Mouse (Mus musculus) v-Abl transformed pro-B cells (cell line): ENCODE results near the gene Notch2.

Experiments used
- in situ Hi-C, 2 experiments: fragments of 400-800 bp; cut with MboI; formaldehyde crosslinking; loops; one replicate each; pipeline ENCODE4 v1.15.1; 2025; ENCODE audit not compliant: unreplicated experiment in 2 of 2

Gene Notch2

DNA sequence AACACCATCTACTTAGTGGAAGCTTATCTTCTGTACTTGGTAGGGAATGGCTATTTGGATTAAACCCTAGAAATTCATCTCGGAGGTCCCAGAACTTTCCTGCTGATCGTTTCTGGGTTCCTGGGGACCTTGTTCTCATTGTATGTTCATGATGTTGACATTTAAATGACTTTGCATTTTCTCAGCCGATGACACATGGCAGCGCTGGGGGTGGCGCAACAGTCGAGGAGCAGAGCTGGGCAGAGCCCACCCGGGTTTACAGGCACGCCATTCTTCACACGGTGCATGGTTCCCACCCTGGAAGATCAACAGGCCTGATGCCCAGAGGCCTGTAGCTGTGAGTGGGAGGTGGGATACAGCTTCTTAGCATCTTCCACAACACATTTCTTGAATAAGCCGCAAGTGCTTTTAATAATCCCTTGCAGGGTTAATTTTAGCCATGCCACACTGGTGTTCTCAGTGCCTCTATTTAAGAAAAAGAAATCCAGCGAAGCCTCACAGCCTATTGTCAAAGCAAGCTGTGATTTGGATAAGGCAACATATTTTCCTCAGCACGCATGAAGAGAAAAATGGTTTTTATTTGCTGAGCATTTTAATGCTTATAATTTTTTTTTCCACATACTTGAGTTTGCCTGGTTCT, 54.6 kb downstream of the Notch2 start:
- in situ Hi-C loops: no loop called here

DNA sequence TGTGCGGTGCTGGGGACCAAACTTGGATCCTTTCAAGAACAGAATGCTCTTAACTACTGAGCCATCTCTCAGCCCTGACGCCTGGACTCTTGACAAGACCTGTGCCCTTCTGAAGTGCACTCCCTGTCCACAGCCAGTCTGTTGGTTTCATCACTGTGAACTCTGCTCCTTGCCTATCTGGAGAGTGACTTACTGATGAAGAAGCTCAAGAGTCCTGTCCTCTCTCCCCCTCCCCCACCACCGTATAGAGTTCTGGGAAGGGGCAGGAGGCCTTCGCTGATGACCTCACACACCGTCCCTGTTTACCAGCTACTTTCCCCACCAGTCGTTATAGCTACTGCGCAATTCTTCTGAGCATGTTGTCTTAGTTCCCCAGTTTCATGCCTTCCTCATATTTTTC, 55.8 kb downstream of the Notch2 start:
- in situ Hi-C loops: no loop called here

DNA sequence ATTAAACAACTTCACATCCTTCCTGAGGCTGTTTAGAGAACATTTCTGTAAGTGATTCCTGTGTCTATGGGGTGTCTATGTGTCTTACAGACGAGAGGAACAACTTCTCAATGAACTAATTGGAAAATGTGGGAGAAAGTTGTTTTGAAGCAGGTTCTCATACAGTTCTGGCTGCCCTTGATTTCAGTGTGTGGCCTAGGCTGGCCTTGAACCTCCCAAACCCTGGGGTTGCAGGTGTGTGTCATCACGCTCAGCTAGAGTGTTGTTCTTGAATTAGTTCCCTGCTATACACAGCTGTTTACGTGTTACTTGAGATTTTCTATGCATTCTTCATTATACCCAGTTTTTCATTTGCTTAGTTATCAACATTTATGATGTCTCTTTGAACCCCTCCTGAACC, 56.5 kb downstream of the Notch2 start:
- in situ Hi-C loops: no loop called here

DNA sequence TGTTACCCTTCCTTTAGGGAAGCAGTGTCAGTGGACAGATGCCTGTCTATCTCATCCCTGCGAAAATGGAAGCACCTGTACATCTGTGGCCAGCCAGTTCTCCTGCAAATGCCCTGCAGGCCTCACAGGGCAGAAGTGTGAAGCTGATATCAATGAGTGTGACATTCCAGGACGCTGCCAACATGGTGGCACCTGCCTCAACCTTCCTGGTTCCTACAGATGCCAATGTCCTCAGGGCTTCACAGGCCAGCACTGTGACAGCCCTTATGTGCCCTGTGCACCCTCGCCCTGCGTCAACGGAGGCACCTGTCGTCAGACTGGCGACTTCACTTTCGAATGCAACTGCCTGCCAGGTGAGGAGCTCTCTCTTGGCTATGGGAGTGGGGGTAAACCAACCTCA, 59.2 kb downstream of the Notch2 start:
- in situ Hi-C loops: no loop called here

DNA sequence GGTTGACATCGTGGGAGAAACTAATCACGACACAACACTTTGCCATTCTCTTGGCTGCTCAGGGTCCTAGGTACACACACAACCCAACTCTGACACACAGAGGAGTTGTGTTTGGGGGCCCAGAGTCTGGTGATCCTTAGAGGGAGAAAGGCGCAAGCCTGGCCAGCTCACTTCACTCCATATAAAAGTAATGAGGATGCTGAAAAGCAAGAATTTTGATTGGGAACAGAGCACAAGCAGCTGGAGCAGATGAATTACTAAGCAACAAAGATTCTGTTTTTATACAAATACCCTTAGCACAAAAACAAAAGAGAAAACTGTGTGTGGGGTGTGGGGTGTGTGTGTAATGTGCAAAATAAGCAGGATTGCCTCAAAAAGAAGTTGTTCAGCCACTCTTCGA, 60.2 kb downstream of the Notch2 start:
- in situ Hi-C loops: no loop called here

DNA sequence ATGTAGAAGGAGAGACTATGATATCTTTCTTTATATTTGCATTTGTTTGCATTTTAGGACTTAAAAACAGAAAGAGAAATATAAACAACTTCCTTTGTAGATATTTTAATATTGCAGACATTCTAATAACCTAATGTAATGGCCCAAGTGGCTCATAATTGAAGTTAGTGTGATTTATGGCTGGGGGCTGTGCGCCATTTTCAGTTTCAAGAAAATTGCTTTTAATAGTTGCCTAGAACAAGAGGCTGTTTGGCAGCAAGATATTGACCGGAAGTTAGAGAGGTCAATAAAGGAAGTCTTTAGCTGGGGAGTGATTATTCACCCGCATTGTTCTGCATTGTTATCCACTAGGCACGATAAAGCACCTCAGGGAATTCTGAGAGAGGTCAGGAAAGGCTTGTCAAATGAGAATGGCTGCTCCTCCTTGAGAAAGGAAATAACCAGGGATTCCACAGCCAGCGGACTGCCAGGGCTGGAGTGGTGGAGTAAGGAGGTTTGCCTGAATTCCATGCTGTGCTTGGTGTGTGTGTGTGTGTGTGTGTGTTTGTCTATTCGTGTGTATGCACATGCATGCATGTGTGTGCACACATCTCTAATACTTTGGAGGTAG, 61.4 kb downstream of the Notch2 start:
- in situ Hi-C loops: no loop called here

DNA sequence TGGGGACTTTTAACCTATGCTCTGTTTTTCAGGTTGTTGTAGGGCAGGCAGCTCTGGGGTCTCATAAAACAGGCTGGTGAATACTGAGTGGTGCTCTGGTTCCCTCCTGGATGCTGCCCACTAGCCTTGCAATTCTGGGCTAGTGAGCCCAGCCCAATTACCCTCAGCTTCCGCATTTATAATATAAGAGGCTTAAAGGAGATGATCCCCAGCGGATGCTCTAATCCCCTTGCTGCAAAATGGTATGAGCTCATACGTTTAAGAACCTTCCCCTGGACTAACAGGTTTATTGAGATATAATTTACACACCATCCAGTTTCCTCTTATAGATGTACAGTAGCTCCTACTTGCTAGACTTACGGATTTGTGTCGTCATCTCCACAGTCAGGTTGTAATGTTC, 64.5 kb downstream of the Notch2 start:
- in situ Hi-C loops: no loop called here

DNA sequence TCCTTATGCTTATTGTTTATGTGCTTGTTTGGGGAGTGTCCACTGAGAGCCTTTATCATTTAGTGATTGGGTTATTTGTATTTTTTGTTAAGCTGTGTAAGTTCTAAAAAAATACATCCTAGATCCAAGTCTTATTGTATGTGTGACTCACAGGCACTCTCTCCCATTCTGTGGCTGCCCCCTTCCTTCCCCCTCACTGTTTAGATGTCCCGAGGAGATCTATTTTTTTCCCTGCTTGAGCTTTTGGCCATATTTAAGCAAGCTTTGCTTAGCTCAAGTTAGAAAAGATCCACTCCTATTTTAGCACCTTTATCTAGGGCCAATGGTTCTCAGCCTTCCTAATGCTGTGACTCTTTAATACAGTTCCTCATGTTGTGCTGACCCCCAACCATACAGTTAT, 65.5 kb downstream of the Notch2 start:
- in situ Hi-C loops: no loop called here

DNA sequence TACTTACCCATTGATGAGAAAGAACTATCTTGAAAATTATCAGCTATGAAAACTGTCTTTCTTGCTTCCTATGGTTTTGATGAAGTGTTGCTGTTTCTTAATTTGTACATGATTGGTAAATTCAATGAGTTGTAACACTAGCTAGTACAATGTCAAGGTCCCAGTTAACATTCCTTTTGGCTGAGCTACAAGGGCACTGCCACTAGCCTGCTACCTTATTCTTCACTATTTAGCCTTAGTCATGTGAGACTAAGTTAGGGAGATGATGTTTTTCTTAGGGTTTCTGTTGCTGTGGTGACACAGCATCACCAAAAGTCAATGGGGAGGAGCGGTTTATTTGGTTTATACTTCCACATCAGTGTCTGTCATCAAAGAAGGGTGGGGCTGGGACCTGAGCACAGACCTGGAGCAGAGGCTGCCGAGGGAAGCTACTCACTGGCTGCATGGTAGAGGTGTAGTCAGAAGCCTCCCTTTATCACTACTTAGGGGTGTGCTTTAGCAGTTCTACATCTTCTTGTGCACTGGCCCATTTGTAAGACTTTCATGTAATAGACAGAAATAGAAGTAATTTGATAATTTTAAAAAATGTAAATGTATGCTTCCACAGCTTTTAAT, 66.4 kb downstream of the Notch2 start:
- in situ Hi-C loops: no loop called here

DNA sequence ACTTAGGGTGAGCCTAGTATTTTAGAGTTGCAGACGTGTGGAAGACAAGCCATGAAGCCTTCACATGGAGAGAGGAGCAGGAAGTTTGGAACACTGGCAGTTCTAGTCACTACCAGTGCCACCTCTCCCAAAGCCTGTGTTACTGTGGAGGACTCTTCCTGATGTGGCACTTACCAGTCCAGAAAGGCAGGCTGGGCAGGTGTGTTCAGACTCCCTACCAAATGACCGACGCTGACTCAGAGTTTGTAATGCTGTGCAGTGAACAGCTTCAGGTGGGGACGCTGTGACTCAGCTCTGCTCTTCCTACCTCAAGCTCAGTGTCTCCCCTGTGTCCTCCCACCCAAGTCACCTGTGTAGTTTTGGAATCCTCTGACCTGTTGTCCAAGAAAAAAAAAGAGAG, 67.3 kb downstream of the Notch2 start:
- in situ Hi-C loops: no loop called here

DNA sequence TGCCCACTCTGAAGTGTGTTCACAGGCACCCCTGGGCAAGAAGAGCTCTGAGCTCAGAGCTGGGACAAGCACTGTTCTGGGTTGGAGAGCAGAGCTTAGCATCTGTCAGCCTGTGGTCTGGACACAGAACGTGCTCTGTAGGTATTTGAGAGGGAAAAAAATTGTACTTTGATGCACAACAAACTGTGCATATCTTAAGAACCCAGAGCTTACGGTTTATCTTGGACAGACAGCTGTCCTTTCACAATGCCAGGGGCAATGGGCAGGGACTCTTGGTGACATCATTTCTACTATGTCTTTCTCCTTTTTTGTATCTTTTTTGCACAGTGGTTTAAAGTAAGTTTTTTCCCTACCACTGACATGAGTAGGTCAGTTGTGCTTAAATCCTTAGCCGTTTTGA, 68.9 kb downstream of the Notch2 start:
- in situ Hi-C loops: no loop called here

DNA sequence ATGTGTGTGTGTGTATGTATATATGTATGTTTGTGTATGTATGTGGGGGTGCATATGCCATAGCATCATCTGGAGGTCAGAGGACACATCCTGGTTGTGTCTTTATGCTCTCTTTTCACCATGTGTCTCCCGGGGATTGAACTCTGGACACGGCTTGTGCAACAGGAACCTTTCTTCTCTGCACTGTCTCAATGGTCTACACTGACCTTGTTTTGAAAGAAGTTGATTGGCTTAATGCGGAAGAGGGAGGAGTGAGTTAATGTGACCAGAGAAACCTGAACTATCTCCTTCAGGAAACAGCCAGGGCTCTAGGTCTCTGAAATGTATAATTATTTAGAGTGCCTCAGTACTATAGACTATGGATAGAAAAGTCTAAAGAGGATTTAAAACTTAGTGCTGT, 69.6 kb downstream of the Notch2 start:
- in situ Hi-C loops: no loop called here

DNA sequence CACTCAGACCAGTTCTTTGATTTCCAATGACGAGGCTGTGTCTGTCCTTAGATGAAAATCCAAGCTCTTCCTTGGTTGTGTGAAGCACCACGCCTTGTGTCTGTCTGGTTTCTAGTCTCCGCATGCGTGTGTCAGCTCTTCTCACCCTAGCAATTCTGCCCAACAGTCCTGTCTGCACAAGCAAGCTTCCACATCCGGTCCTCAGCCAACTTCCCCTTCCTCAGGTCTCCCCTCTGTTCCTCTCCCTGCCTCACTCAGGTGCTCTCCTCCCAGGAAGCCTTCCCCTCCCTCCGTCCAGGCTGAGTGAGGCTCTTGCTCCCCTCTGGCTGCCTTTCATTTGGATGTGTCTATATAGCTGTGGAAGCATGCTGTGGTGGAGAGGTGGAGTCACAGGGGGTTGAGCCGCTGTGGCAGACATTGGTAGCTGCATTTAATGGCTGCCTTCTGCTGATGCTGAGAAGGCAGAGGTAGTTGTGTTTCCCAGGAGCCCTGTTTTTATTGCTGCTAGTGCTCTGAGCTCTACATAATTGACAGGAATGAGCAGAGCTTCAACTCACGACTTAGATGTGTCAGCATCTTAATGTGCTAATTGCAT, 70.8 kb downstream of the Notch2 start:
- in situ Hi-C loops: no loop called here

DNA sequence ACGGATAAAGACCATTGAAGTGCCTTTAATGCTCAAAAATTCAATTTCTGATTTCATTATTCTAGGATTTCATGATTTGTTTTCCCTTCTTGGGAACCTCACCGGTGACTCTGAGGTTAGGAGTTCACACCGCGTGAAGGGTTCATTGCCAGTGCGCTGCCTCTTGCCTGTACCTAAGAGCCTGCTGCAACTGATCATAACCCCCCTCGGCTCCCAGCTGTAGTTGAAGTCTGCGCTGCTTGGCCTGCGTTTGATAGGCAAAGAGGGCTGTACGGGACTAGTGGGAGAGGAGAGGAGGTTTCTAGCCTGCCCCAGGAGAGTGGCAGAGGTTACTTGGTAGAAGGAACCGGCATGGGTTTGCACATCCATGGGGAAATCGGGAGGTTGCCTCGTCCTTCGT, 71.5 kb downstream of the Notch2 start:
- in situ Hi-C loops: no loop called here

DNA sequence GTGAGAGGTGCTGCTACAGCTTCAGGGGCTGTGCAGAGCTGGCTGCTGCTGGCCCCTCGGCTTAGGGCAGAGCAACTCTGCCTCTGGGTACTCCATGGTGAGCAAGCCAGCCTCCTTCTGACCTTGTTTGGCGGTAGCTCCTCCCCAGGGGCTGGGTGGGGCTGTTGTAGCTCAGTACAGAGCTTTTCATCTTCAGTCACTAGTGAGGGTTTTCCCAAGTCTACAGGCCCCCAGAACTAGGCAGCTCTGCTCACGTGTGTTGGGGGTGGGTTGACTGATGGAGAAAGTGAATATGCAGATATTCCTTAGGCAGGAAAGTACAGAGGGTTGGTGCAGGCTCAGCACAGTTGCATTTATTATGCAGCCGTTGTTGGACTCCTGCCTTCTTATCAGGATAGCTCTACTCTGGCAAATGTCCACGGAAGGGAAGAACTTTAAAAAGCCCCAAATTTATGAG, 72.5 kb downstream of the Notch2 start:
- in situ Hi-C loops: no loop called here

DNA sequence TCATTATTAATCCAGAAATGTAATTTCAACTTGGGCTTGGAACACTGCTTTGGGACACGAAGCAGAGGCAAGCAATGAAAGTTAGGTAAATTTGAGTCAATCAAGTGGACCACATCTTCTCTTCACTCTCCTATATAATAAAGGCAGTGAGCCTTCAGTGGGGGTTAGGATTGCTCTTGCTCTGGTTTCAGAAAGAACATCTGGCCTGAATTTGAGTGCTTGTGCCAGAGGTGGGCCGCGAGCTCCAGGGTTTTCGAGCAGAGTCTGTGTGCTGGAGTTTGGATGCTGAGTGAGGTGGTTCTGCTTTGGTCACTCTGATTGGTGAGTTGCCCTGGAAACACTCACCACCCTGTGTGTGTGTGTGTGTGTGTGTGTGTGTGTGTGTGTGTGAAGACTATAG, 73.1 kb downstream of the Notch2 start:
- in situ Hi-C loops: no loop called here

DNA sequence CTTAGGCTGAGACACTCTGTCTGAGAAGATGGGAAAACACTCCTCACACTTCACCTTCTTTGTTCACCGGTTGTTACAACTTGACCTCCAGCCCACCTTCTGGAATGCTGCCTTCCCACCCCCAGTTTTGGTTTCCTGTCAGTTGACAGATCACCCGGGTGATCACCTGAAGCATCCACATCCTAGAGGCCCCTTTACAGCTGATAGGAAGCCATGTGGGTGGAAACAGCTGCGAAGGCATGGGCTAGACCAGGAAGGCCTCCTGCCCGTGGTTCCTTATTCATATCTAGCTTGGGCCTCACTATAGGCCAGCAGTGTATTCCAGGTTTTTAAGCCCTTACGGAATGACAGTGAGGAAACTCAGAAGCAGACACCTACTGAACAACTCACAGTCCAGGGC, 73.5 kb downstream of the Notch2 start:
- in situ Hi-C loops: no loop called here

DNA sequence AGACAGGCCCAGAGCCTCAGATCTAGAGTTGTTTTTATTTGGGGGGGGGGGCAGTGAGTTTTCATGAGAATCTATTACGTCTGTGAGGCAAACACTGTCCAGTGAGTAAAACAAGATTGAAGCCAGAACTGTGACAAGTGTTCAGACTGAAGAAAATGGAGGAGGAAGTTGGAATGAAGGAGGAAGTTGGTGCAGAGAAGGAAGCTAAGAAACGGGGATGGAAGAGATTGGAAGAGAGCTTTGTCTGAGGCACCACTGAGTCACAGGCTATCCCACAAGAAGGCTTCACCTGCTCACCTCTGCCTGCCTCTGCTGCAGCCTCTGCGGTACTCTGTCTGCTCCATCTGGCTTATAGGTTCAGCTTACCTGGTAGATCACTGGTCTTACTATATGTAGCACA, 74.2 kb downstream of the Notch2 start:
- in situ Hi-C loops: no loop called here

DNA sequence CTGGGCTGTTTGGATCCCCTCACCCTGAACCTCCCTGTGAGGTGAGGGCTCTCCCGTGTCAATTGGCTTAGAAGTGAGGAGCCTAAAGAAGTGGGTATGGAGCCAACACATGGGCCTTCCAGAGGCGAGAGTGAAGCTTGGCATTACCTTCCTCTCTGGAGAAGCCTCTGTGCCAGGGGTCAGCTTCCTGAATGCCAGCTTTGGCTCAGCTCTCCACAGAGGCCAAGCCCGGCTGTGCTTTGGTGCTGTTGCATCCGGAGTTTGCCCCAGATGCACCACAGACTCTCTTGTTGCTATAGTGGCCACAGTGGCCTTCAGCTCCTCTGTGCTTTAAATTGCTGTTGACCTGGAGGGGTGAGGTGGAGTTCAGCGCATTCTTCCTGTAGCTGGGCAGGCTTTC, 76.4 kb downstream of the Notch2 start:
- in situ Hi-C loops: loop anchor here in 1 of 2 experiments (10.0 kb wide), 1 partner anchor 135 kb away; the partner anchor contains the start of gene Reg4

DNA sequence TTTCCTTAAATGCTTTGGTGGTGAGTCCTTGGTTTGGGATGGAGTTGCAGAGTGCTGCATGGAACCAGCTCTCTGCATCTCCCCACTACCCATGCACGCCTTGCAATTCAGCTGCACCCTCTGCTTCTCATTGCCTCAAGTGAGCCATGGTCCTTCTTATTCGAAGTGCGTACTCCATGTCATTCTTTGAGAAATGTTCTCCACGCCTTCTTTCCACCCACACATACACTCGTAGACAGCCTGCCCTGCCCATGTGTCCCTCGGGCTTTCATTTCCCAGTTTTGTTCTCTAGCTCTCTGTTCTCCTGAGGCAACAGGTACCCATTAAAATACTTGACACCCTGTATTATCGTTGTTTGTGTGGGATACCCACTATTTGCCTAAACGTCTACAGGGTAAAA, 76.8 kb downstream of the Notch2 start:
- in situ Hi-C loops: loop anchor here in 1 of 2 experiments (10.0 kb wide), 1 partner anchor 135 kb away; the partner anchor contains the start of gene Reg4

DNA sequence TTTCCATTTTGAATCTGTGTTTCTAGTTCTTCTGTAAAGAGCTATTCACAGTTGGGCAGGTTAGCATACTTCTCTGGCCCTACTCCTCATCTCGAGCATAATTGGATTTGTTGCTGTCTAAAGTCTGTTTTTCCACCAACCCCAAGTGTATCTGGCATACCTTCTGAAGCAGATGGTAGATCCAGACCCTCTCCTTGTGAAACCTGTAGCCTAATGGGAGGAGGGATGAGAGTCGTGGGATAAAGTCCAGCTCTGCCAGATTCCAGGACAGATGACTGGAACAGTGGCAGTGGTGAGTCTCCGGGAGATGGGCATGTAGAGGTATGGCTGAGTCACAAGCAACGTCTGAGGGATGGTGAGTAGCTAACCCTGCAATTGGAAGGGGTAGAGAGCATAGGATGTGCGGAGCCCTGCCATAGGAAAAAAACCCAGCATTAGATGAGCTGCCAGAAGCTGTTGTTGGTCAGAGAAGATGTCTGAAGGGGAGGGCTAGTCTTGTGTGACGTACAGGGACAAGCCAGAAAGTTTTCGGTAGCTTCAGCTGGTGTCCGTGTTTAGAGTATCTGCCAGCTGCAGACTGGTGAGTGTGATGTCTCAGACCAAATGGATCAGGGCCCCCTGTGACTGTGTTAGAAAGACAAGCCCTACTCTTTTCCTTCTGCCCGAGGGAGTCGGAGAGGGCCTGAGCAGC, 79.5 kb downstream of the Notch2 start:
- in situ Hi-C loops: loop anchor here in 1 of 2 experiments (10.0 kb wide), 1 partner anchor 132 kb away; the partner anchor contains the start of gene Reg4
